Mouse (Mus musculus): ENCODE measurements around the gene Creb5. TPM values are rescaled to one million over a fixed set of nuclear protein-coding genes. Genes with fewer than 3 reads are reported as not detected.
A peak's percentile ranks its signal among the peaks of the same experiment; 100 is the strongest.

Creb5 gene
- polyA plus RNA-seq (2014; fragmentation: Nextera tagmentation; extraction: Ambion mirVana), result 3.8 and 4.1 TPM in 2 replicates

GRCm38 (mm10) chr6:53287038-53287561 lies at the start of gene Creb5:
Gene Creb5 (plus strand): TSS chr6:53287270.
- peak; percentile 99 for DNase-seq (ENCODE audit: low spot score, missing footprints)
- no peaks in the 10 kb centered on the region for H3K9me3 ChIP-seq (ENCODE audit: control insufficient read depth, low read length)
- peak; percentile 89 for ATAC-seq (ENCODE audit: low FRiP score)
- H3K4me1 ChIP-seq (ENCODE audit: control insufficient read depth, insufficient read depth, low read length), result peaks cover 13% of the 10 kb centered on the region
- WGBS, result under 1% methylated on average over 45 of the region's 45 CpGs
- H3K27me3 ChIP-seq (ENCODE audit: control insufficient read depth, insufficient read depth, low read length), result peaks cover 64% of the 10 kb centered on the region
- peak within 1 kb of the TSS; percentile 37 for H3K4me3 ChIP-seq (ENCODE audit: low read depth, low read length)
- H3K36me3 ChIP-seq (ENCODE audit: control insufficient read depth, insufficient read depth, low read length), result no peaks in the 10 kb centered on the region
- peak within 1 kb of the TSS; percentile 71 for H3K4me2 ChIP-seq
- H3K9ac ChIP-seq (ENCODE audit: low read length), result peak within 1 kb of the TSS; percentile 42
- no peak within 1 kb of the TSS for H3K27ac ChIP-seq (ENCODE audit: low read depth, low read length)

DNA sequence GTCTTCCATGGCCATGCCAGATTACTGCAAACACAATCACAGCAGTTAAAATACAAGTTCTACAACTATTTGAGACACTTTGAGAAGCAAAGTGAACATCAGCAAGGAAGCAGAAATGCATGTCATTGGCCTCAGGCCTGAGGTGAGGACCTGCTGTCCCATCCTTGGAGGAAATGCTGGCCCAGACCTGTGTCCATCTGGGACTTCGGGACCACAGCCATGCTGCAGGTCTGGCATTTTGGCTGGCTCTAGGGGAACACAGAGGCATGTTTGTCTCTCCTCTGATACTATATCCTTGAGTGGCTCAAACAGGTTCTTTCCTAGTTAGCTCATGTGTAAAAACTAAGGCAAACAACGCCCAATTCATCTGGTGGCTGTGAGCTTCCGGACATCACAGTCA lies 27.2 kb upstream of the Creb5 start:
- WGBS, result 92% methylated on average over 3 of the region's 3 CpGs

DNA sequence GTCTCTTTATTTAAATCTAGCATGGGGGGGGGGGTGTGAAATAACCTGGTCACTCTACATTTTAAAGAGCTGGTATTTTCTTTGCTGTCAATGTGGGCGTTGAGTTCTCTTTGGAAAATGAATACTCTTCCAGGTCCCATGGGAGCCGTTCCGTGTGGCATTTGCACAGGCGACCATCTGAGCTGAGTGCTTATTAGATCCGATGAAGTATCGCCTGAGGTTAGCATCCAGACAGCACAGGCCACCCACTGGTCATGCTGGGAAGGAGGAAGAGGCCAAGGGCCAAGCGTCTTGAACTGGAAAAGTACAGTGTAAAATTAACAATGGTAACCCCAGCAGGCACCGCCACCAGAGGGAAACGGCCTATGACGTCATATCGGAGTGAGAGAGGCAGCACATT lies 24.7 kb upstream of the Creb5 start:
- no peak overlapping the region for H3K4me2 ChIP-seq
- no peak overlapping the region for H3K27ac ChIP-seq (ENCODE audit: low read depth, low read length)
- H3K4me3 ChIP-seq (ENCODE audit: low read depth, low read length), result no peak overlapping the region
- ATAC-seq (ENCODE audit: low FRiP score), result no peak
- H3K27me3 ChIP-seq (ENCODE audit: control insufficient read depth, insufficient read depth, low read length), result no peaks in the 10 kb centered on the region
- no peaks in the 10 kb centered on the region for H3K9me3 ChIP-seq (ENCODE audit: control insufficient read depth, low read length)
- H3K36me3 ChIP-seq (ENCODE audit: control insufficient read depth, insufficient read depth, low read length), result no peaks in the 10 kb centered on the region
- WGBS, result 80% methylated on average over 11 of the region's 11 CpGs
- no peaks in the 10 kb centered on the region for H3K4me1 ChIP-seq (ENCODE audit: control insufficient read depth, insufficient read depth, low read length)
- DNase-seq (ENCODE audit: low spot score, missing footprints), result no peak
- no peak overlapping the region for H3K9ac ChIP-seq (ENCODE audit: low read length)

More for the DNA sequence above, 27.2 kb upstream of the Creb5 start:
- no peaks in the 10 kb centered on the region for H3K9me3 ChIP-seq (ENCODE audit: control insufficient read depth, low read length)
- no peaks in the 10 kb centered on the region for H3K36me3 ChIP-seq (ENCODE audit: control insufficient read depth, insufficient read depth, low read length)
- H3K27me3 ChIP-seq (ENCODE audit: control insufficient read depth, insufficient read depth, low read length), result no peaks in the 10 kb centered on the region
- DNase-seq (ENCODE audit: low spot score, missing footprints) (no peak), ATAC-seq (ENCODE audit: low FRiP score) (no peak)
- no peak overlapping the region for H3K27ac ChIP-seq (ENCODE audit: low read depth, low read length)
- no peak overlapping the region for H3K9ac ChIP-seq (ENCODE audit: low read length)
- H3K4me2 ChIP-seq, result no peak overlapping the region
- no peak overlapping the region for H3K4me3 ChIP-seq (ENCODE audit: low read depth, low read length)
- H3K4me1 ChIP-seq (ENCODE audit: control insufficient read depth, insufficient read depth, low read length), result no peaks in the 10 kb centered on the region

DNA sequence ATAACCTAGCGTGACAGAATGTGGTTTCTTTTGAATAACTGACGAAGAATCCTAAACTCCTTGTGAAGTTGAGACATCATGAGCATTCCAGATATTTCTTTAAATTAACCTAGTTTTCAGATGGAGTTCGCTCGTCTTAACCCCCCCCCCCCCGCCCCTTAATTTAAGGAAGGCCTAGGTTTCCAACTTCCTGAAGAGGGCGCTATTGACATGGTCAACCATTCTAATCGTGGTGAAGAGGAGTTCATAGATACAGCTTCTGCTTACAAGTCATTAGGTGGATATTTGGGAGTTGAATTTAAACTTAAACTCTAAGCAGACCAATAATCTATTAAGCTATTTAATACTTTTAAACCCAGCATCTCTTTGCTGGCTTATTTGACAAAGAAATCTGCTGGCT lies 20.0 kb upstream of the Creb5 start:
- 29% methylated on average over 7 of the region's 7 CpGs for WGBS
- Histone ChIP-seq H3K27ac (ENCODE audit: low read depth, low read length) (no peak overlapping the region), H3K4me1 (ENCODE audit: control insufficient read depth, insufficient read depth, low read length) (no peaks in the 10 kb centered on the region), H3K27me3 (ENCODE audit: control insufficient read depth, insufficient read depth, low read length) (no peaks in the 10 kb centered on the region), H3K4me3 (ENCODE audit: low read depth, low read length) (no peak overlapping the region), H3K36me3 (ENCODE audit: control insufficient read depth, insufficient read depth, low read length) (no peaks in the 10 kb centered on the region), H3K9me3 (ENCODE audit: control insufficient read depth, low read length) (no peaks in the 10 kb centered on the region), H3K4me2 (no peak overlapping the region), H3K9ac (ENCODE audit: low read length) (no peak overlapping the region)
- DNase-seq (ENCODE audit: low spot score, missing footprints) (no peak), ATAC-seq (ENCODE audit: low FRiP score) (no peak)

- H3K4me3 ChIP-seq (ENCODE audit: low read depth, low read length), result no peak overlapping the region
- DNase-seq (ENCODE audit: low spot score, missing footprints) (no peak), ATAC-seq (ENCODE audit: low FRiP score) (no peak)
- H3K27me3 ChIP-seq (ENCODE audit: control insufficient read depth, insufficient read depth, low read length), result no peaks in the 10 kb centered on the region
- H3K9ac ChIP-seq (ENCODE audit: low read length), result no peak overlapping the region
- no peaks in the 10 kb centered on the region for H3K4me1 ChIP-seq (ENCODE audit: control insufficient read depth, insufficient read depth, low read length)
- no peak overlapping the region for H3K27ac ChIP-seq (ENCODE audit: low read depth, low read length)
- H3K4me2 ChIP-seq, result no peak overlapping the region
- WGBS, result 53% methylated on average over 12 of the region's 12 CpGs
- H3K9me3 ChIP-seq (ENCODE audit: control insufficient read depth, low read length), result no peaks in the 10 kb centered on the region
- H3K36me3 ChIP-seq (ENCODE audit: control insufficient read depth, insufficient read depth, low read length), result no peaks in the 10 kb centered on the region
Measured at GRCm38 (mm10) chr6:53267732-53268505, 19.2 kb upstream of the Creb5 start.

- WGBS, result 67% methylated on average over 3 of the region's 3 CpGs
- DNase-seq (ENCODE audit: low spot score, missing footprints), result no peak
- H3K27me3 ChIP-seq (ENCODE audit: control insufficient read depth, insufficient read depth, low read length), result no peaks in the 10 kb centered on the region
Measured at GRCm38 (mm10) chr6:53271216-53271615, 15.9 kb upstream of the Creb5 start.

DNA sequence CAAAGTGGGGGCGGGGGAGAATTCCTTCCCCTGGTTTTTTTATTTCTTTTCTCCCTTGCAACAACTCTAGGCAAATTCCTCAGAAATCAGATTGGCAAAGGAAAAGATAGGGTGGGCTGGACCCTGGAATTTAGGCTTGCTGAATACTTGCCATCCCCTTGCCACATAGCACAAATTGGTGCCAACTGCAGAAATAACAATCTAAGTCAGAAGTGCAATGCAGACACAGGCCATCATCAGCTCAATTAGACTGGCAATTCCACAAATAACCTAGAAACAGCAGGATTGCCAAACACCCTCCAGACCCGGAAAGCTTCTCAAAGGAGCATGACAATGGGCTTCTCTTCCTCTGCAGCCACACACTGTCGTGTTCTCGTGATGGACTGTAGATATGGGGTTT lies 15.4 kb upstream of the Creb5 start:
- H3K27ac ChIP-seq (ENCODE audit: low read depth, low read length), result no peak overlapping the region
- no peaks in the 10 kb centered on the region for H3K27me3 ChIP-seq (ENCODE audit: control insufficient read depth, insufficient read depth, low read length)
- H3K9ac ChIP-seq (ENCODE audit: low read length), result no peak overlapping the region
- H3K4me2 ChIP-seq, result no peak overlapping the region
- H3K36me3 ChIP-seq (ENCODE audit: control insufficient read depth, insufficient read depth, low read length), result no peaks in the 10 kb centered on the region
- no peak for DNase-seq (ENCODE audit: low spot score, missing footprints)
- no peaks in the 10 kb centered on the region for H3K9me3 ChIP-seq (ENCODE audit: control insufficient read depth, low read length)
- no peak for ATAC-seq (ENCODE audit: low FRiP score)
- WGBS, result 55% methylated on average over 4 of the region's 4 CpGs
- H3K4me1 ChIP-seq (ENCODE audit: control insufficient read depth, insufficient read depth, low read length), result no peaks in the 10 kb centered on the region
- no peak overlapping the region for H3K4me3 ChIP-seq (ENCODE audit: low read depth, low read length)

More at GRCm38 (mm10) chr6:53271216-53271615, 15.9 kb upstream of the Creb5 start:
- Histone ChIP-seq H3K4me2 (no peak overlapping the region), H3K4me3 (ENCODE audit: low read depth, low read length) (no peak overlapping the region), H3K9ac (ENCODE audit: low read length) (no peak overlapping the region), H3K36me3 (ENCODE audit: control insufficient read depth, insufficient read depth, low read length) (no peaks in the 10 kb centered on the region), H3K9me3 (ENCODE audit: control insufficient read depth, low read length) (no peaks in the 10 kb centered on the region), H3K4me1 (ENCODE audit: control insufficient read depth, insufficient read depth, low read length) (no peaks in the 10 kb centered on the region), H3K27ac (ENCODE audit: low read depth, low read length) (no peak overlapping the region)
- no peak for ATAC-seq (ENCODE audit: low FRiP score)

DNA sequence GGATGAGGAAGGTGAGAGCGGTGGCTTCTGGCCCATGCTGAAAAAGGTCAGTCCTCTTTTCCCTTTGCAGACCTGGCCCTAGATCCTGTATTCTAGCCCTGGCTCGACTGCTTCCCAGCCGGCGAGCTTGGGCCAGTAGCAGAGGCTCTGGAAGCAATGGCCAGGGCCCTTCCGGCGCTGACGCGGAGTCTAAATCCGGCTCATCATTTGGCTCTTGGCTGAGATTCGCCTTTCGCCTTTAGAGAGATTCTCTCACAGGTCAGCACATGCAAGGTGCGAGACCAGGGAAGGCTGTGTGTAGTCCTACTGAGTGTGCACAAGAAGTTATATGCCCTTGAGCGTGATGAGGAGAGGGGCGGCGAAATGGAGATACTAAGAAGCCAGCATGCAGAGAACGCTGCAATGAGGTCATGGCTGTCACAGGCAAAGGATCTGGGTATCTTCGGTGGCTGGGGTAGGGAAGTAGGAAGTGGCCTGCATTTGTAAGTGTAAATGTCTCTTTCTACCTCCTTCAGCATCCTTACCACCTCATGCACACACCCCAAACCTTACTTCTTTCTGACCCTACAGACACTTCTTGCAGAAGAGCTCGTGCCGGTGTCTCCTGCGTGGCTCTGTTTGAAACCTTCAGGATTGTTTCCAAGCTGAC lies 557 bp upstream of the Creb5 start:
- H3K36me3 ChIP-seq (ENCODE audit: control insufficient read depth, insufficient read depth, low read length), result no peaks in the 10 kb centered on the region
- DNase-seq (ENCODE audit: low spot score, missing footprints), result peak; percentile 93
- H3K9me3 ChIP-seq (ENCODE audit: control insufficient read depth, low read length), result no peaks in the 10 kb centered on the region
- no peak overlapping the region for H3K27ac ChIP-seq (ENCODE audit: low read depth, low read length)
- ATAC-seq (ENCODE audit: low FRiP score), result peak; percentile 57
- 2% methylated on average over 20 of the region's 20 CpGs for WGBS
- peaks cover 60% of the 10 kb centered on the region for H3K27me3 ChIP-seq (ENCODE audit: control insufficient read depth, insufficient read depth, low read length)
- peak overlapping the region; percentile 71 for H3K4me2 ChIP-seq
- peak overlapping the region; percentile 37 for H3K4me3 ChIP-seq (ENCODE audit: low read depth, low read length)
- H3K9ac ChIP-seq (ENCODE audit: low read length), result peak overlapping the region; percentile 42; the same call in 1 of the 2 replicates
- H3K4me1 ChIP-seq (ENCODE audit: control insufficient read depth, insufficient read depth, low read length), result peaks cover 13% of the 10 kb centered on the region
